Mouse (Mus musculus): ENCODE results near the gene Antxr1.

- TF ChIP-seq CTCF (IDR thresholded peaks at IDR 0.05), result peak; percentile 28
- no peak for TF ChIP-seq POLR2A (IDR thresholded peaks at IDR 0.05; ENCODE audit: insufficient read depth, low read depth, low read length)
Measured at GRCm38 (mm10) chr6:87334361-87335090, 1.1 kb downstream of the Antxr1 start.
